Mouse (Mus musculus): ENCODE measurements at regions not wholly inside any gene's neighbourhood (a gene's known extent, or its start where the extent isn't known, plus 50 kb on each side); places are given as distances from the start of the nearest gene placed in this dataset.
A peak's percentile ranks its signal among the peaks of the same experiment; 100 is the strongest.

- H3K4me3 ChIP-seq (ENCODE audit: low read depth, low read length): no peak overlapping the region
- no peaks in the 10 kb centered on the region for H3K9me3 ChIP-seq (replicated peaks; ENCODE audit: control insufficient read depth, low read length)
- 87% methylated on average over 15 of the region's 15 CpGs for whole genome bisulfite sequencing
- ATAC-seq: no peak
- H3K27ac ChIP-seq (ENCODE audit: low read depth, low read length): no peak overlapping the region
- H3K9ac ChIP-seq (ENCODE audit: low read length): no peak overlapping the region
- no peaks in the 10 kb centered on the region for H3K27me3 ChIP-seq (replicated peaks; ENCODE audit: control insufficient read depth, insufficient read depth, low read length)
- no peaks in the 10 kb centered on the region for H3K4me1 ChIP-seq (ENCODE audit: control insufficient read depth, insufficient read depth, low read length)
- no peaks in the 10 kb centered on the region for H3K36me3 ChIP-seq (ENCODE audit: control insufficient read depth, insufficient read depth, low read length)
- peak; percentile 35 for DNase-seq (ENCODE audit: low spot score)
- no peak overlapping the region for H3K4me2 ChIP-seq (ENCODE audit: low read length)
Measured at GRCm38 (mm10) chr6:6801563-6802259, 61.4 kb upstream of the Dlx6 start.

Measured in forebrain, embryonic 14.5 days (tissue).